Mouse (Mus musculus): ENCODE measurements around the gene Scamp3. TPM values are rescaled to one million over a fixed set of nuclear protein-coding genes. Genes with fewer than 3 reads are reported as not detected.
"Not testable (repeated sequence)": the region's sequence is repeated elsewhere in the genome, so short reads cannot be mapped to it uniquely, and the experiment has no call there.

The Scamp3 gene
- total RNA-seq, 2 experiments from 2014 or later = 67.1 to 70.2 TPM

GRCm38 (mm10) chr3:89161207-89161606 is 16.1 kb upstream of the Scamp3 start:
- DNase-seq (ENCODE audit: low spot score in 2 of 2); intact Hi-C loops (cut with DNase I): not testable (repeated sequence)

GRCm38 (mm10) chr3:89161786-89162185 is 15.5 kb upstream of the Scamp3 start:
- intact Hi-C loops (cut with DNase I) = no loop called here
- no peak for DNase-seq (ENCODE audit: low spot score in 2 of 2)

DNA sequence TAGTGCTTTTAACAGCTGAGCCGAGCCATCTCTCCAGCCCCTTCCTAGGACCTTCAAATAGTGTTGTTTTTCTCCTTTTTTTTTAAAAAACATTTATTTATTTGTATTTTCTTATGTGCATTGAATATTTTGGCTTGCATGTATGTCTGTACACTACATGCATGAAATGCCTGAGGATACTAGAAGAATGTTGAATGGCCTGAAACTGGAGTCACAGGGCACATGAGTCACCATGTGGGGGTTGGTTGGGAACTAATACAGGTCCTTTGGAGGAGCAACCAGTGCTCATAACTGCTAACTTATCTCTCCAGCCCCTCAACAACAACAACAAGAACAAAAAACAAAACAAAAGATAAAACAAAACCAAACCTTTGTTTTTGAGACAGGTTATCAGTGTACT is 14.2 kb upstream of the Scamp3 start:
- intact Hi-C loops (cut with DNase I) = no loop called here
- no peak for DNase-seq (ENCODE audit: low spot score in 2 of 2)

GRCm38 (mm10) chr3:89163643-89164245 is 13.5 kb upstream of the Scamp3 start:
- intact Hi-C loops (cut with DNase I) = loop anchor here (2.0 kb wide), 1 partner anchor 73 kb away; no protein-coding TSS in a partner anchor

GRCm38 (mm10) chr3:89164506-89165267 is 12.6 kb upstream of the Scamp3 start, which contains the start of gene Clk2:
Gene Clk2, plus strand, starts transcription at chr3:89164795.
- DNase-seq (ENCODE audit: low spot score in 2 of 2) = peak; percentile 92 to 95
- intact Hi-C loops (cut with DNase I) = loop anchor here (2.0 kb wide), 1 partner anchor 74 kb away; no protein-coding TSS in a partner anchor

More at GRCm38 (mm10) chr3:89163643-89164245, 13.5 kb upstream of the Scamp3 start:
- no peak for DNase-seq (ENCODE audit: low spot score in 2 of 2)

GRCm38 (mm10) chr3:89165268-89165870 is 11.9 kb upstream of the Scamp3 start:
- no peak for DNase-seq (ENCODE audit: low spot score in 2 of 2)
- intact Hi-C loops (cut with DNase I) = loop anchor here (2.0 kb wide), 1 partner anchor 75 kb away; no protein-coding TSS in a partner anchor

DNA sequence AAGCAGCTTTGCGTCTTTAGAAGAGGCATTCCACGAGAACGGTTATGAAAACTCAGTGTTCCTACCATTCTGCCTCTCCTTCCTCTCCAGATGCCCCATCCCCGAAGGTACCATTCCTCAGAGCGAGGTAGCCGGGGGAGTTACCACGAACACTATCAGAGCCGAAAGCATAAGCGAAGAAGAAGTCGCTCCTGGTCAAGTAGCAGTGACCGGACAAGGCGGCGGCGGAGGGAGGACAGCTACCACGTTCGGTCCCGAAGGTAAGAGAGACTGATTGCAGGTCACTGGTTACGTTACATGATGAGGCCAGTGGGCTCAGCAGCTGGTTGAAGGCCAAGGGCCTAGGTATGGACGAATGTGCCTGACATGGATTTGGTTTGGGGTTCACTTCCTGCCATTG is 10.3 kb upstream of the Scamp3 start:
- intact Hi-C loops (cut with DNase I) = no loop called here
- DNase-seq (ENCODE audit: low spot score in 2 of 2) = no peak

GRCm38 (mm10) chr3:89174844-89175243 is 2.4 kb upstream of the Scamp3 start:
- intact Hi-C loops (cut with DNase I) = no loop called here
- DNase-seq (ENCODE audit: low spot score in 2 of 2) = no peak

GRCm38 (mm10) chr3:89175544-89175943 is 1.7 kb upstream of the Scamp3 start:
- intact Hi-C loops (cut with DNase I) = no loop called here

DNA sequence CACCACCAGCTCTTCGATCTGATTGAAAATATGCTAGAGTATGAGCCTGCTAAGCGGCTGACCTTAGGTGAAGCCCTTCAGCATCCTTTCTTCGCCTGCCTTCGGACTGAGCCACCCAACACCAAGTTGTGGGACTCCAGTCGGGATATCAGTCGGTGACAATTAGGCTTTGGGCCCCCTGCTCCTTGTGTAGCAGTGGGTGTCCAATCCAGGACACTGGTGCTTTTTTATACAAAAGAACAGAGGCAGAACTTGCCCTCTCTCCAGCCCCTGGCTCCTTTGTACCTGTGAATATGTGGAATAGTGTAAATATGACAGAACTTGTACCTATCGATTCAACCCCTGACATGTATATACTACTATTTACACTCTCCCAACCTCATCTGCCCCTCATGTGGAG is 852 bp upstream of the Scamp3 start:
- no peak for DNase-seq (ENCODE audit: low spot score in 2 of 2)
- intact Hi-C loops (cut with DNase I) = no loop called here

More at GRCm38 (mm10) chr3:89175544-89175943, 1.7 kb upstream of the Scamp3 start:
- no peak for DNase-seq (ENCODE audit: low spot score in 2 of 2)

DNA sequence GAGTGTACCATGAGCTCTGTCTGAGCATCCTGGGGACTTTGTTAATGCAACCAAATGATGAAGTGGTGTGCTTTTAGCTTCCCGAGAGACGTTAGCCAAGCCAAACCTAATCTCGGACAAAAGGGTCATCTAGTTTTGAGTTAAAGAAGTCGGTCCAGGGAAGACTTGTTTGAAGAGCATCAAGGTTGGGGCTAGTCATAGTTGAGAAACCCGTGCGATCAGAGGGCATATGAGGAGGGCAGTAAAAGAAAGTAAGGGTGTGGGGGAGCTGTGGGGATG is 773 bp downstream of the Scamp3 start:
- intact Hi-C loops (cut with DNase I) = no loop called here
- DNase-seq (ENCODE audit: low spot score in 2 of 2) = no peak

DNA sequence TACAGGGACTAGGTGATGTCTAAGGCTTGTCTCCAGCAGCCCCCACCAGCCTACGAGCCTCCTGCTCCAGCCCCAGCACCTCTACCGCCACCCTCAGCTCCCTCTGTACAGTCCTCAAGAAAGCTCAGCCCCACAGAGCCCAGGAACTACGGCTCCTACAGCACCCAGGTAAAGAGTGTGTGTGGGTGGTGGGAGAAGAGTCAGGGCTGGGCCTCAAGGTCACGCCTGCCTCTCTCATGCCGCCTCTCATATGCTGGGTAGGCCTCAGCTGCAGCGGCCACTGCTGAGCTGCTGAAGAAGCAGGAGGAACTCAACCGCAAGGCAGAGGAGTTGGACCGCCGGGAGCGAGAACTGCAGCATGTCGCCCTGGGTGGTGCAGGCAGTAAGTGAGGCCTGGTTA is 1.8 kb downstream of the Scamp3 start:
- intact Hi-C loops (cut with DNase I) = no loop called here
- DNase-seq (ENCODE audit: low spot score in 2 of 2) = no peak

DNA sequence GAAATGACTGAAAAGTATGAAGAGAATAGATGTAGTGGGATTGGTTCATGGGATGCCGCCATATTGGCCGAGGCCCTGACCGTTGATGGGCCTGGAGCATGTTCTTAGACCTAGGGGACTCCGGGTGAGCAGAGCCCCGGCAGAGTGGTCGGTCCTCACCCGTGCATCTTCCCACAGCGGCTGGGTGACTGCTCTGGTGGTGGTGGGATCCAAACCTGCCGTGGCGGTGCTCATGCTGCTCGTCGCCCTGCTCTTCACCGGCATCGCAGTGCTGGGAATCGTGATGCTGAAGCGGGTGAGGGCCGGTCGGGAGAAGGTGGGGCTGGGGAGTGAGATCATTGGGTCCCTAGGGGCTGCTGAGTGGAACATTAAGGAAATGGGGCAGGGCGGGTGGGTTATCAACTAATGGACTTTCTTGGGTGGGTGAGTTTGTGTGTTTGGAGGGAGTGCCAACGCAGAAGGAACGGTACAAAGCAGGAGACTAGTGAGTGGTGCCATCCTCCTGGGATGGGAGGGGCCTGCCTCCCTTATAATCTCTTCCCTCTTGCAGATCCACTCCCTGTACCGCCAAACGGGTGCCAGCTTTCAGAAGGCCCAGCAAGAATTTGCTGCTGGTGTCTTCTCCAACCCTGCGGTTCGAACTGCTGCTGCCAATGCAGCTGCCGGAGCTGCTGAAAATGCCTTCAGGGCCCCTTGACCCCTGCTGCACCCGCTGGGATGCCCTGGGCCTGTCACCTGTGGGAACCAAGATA is 4.7 kb downstream of the Scamp3 start:
- intact Hi-C loops (cut with DNase I) = no loop called here
- DNase-seq (ENCODE audit: low spot score in 2 of 2) = no peak

GRCm38 (mm10) chr3:89182531-89183057 is 5.3 kb downstream of the Scamp3 start:
- intact Hi-C loops (cut with DNase I) = no loop called here
- DNase-seq (ENCODE audit: low spot score in 2 of 2) = no peak

DNA sequence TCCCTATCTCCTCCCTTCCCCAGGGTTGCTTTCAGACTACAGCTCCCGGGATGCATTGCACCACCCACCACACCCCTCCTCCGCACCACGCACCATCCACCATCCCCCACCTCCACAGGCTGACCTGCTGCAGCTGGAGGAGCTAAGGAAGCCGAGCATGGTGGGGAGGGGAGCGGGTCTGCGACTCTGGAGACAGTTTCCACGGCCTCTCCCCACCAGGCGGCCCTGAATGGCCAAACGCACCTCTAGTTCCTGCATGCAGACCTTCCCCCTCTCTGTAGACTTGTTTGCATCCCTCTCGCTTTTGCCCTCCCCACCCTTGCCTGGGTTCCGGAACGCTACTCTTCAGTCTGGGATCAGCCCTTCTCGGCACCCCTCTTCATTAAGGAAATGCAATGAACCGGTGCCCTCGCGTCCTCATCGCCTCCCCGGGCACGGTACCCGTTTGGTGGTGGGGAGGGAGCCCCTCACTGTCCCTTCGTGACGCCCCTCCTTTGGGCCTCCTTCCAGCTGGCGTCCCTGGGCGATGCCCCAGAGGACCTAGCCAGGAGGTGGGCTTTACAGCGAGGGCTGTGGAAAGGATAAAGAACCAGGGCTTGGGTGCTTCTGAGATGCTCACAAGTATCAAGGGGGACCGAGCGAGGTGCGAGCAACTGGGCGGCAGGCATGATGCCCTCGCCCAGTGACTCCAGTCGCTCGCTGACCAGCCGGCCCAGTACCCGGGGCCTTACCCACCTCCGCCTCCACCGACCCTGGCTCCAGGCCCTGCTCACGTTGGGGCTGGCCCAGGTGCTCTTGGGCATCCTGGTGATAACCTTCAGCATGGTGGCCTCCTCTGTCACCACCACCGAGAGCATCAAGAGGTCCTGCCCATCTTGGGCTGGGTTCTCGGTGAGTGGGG is 6.0 kb downstream of the Scamp3 start, which contains the start of gene Fam189b:
TSS of gene Fam189b (plus strand) at position 86 of the 901 bp plus-strand sequence.
- peak; percentile 91 to 97 for DNase-seq (ENCODE audit: low spot score in 2 of 2)
- intact Hi-C loops (cut with DNase I) = no loop called here

- intact Hi-C loops (cut with DNase I) = no loop called here
- no peak for DNase-seq (ENCODE audit: low spot score in 2 of 2)
Observed at GRCm38 (mm10) chr3:89183959-89184315, 6.7 kb downstream of the Scamp3 start.

GRCm38 (mm10) chr3:89187197-89187596 is 9.9 kb downstream of the Scamp3 start:
- no peak for DNase-seq (ENCODE audit: low spot score in 2 of 2)
- intact Hi-C loops (cut with DNase I) = no loop called here

DNA sequence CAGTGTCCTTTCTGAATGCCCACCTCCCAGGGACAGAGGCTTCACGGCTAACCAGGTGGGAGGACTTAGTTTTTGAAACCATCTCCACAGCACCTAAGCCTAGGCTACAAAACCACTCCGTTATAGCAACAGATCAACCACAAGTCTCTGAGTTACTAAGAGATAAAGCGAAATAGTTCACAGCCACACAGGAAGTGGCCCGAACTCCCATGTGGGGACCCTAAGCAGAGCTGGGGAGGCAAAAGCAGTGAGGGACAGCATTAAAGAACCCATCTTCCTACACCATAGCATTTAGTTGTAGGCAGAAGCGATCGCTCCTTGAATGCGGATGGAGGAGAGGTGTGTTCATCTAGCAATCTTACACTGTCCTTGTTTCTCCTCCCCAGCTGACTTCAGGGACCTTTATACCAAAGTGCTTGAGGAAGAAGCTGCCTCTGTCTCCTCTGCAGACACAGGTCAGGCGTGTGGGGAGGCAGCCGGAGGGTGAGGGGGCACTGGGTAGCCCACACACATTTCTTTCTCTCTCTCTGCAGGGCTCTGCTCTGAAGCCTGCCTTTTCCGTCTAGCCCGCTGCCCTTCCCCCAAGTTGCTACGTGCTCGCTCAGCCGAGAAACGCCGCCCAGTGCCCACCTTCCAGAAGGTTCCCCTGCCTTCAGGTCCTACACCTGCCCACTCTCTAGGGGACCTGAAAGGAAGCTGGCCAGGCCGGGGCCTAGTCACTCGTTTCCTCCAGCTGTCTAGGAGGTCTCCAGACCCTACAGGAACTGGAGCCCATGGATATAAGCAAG is 10.6 kb downstream of the Scamp3 start:
- DNase-seq (ENCODE audit: low spot score in 2 of 2) = no peak
- intact Hi-C loops (cut with DNase I) = no loop called here

Data from left cerebral cortex, postnatal 25 days (tissue).